Mouse (Mus musculus): ENCODE measurements around the gene Rcn3. TPM values are rescaled to one million over a fixed set of nuclear protein-coding genes. Genes with fewer than 3 reads are reported as not detected.

Gene Rcn3
- polyA plus RNA-seq, 1 experiment from 2014 or later = 67.4 TPM

GRCm38 (mm10) chr7:45133446-45134159, 41.6 kb upstream of the Rcn3 start:
- H3K36me3 ChIP-seq (ENCODE audit: control insufficient read depth, insufficient read depth, low read length) = no peaks in the 10 kb centered on the region
- peaks cover 3% of the 10 kb centered on the region; the same call in 1 of the 2 replicates for H3K9me3 ChIP-seq (replicated peaks; ENCODE audit: control insufficient read depth, low read length)
- peaks cover 3% of the 10 kb centered on the region; the same call in 1 of the 2 replicates for H3K4me1 ChIP-seq (ENCODE audit: control insufficient read depth, insufficient read depth, low read length)
- no peak overlapping the region for H3K4me2 ChIP-seq (ENCODE audit: low read length)
- H3K27ac ChIP-seq (ENCODE audit: low read depth, low read length) = no peak overlapping the region
- no peak overlapping the region for H3K4me3 ChIP-seq (ENCODE audit: low read depth, low read length)
- no peak for ATAC-seq
- H3K9ac ChIP-seq (ENCODE audit: low read length) = no peak overlapping the region
- H3K27me3 ChIP-seq (replicated peaks; ENCODE audit: control insufficient read depth, insufficient read depth, low read length) = no peaks in the 10 kb centered on the region
- DNase-seq (ENCODE audit: low spot score) = no peak
- WGBS = 75% methylated on average over 8 of the region's 8 CpGs

- peaks cover 3% of the 10 kb centered on the region; the same call in 1 of the 2 replicates for H3K9me3 ChIP-seq (replicated peaks; ENCODE audit: control insufficient read depth, low read length)
- no peak for ATAC-seq
- peaks cover 7% of the 10 kb centered on the region for H3K36me3 ChIP-seq (ENCODE audit: control insufficient read depth, insufficient read depth, low read length)
- no peak overlapping the region for H3K9ac ChIP-seq (ENCODE audit: low read length)
- H3K4me2 ChIP-seq (ENCODE audit: low read length) = no peak overlapping the region
- 76% methylated on average over 11 of the region's 11 CpGs for WGBS
- H3K27ac ChIP-seq (ENCODE audit: low read depth, low read length) = no peak overlapping the region
- peaks cover 8% of the 10 kb centered on the region; the same call in 1 of the 2 replicates for H3K4me1 ChIP-seq (ENCODE audit: control insufficient read depth, insufficient read depth, low read length)
- H3K4me3 ChIP-seq (ENCODE audit: low read depth, low read length) = no peak overlapping the region
- no peaks in the 10 kb centered on the region for H3K27me3 ChIP-seq (replicated peaks; ENCODE audit: control insufficient read depth, insufficient read depth, low read length)
- DNase-seq (ENCODE audit: low spot score) = no peak
These were observed 39.8 kb upstream of the Rcn3 start for GRCm38 (mm10) chr7:45131850-45132249.

- no peak for DNase-seq (ENCODE audit: low spot score)
- no peak for ATAC-seq
- 65% methylated on average over 15 of the region's 15 CpGs for WGBS
- peaks cover 7% of the 10 kb centered on the region; the same call in 1 of the 2 replicates for H3K4me1 ChIP-seq (ENCODE audit: control insufficient read depth, insufficient read depth, low read length)
- H3K9me3 ChIP-seq (replicated peaks; ENCODE audit: control insufficient read depth, low read length) = peaks cover 3% of the 10 kb centered on the region; the same call in 1 of the 2 replicates
- H3K27me3 ChIP-seq (replicated peaks; ENCODE audit: control insufficient read depth, insufficient read depth, low read length) = no peaks in the 10 kb centered on the region
- peak overlapping the region; percentile 97 for H3K4me3 ChIP-seq (ENCODE audit: low read depth, low read length)
- H3K27ac ChIP-seq (ENCODE audit: low read depth, low read length) = no peak overlapping the region; the same call in 1 of the 2 replicates
- H3K9ac ChIP-seq (ENCODE audit: low read length) = peak overlapping the region; percentile 81; the same call in 1 of the 2 replicates
- peak overlapping the region; percentile 75 for H3K4me2 ChIP-seq (ENCODE audit: low read length)
- peaks cover 26% of the 10 kb centered on the region for H3K36me3 ChIP-seq (ENCODE audit: control insufficient read depth, insufficient read depth, low read length)
These were observed 37.9 kb upstream of the Rcn3 start for GRCm38 (mm10) chr7:45129776-45130512.

- no peak for ATAC-seq
- under 1% methylated on average over 17 of the region's 17 CpGs for WGBS
- Histone ChIP-seq H3K9ac (ENCODE audit: low read length) (peak overlapping the region; percentile 81), H3K4me1 (ENCODE audit: control insufficient read depth, insufficient read depth, low read length) (peaks cover 7% of the 10 kb centered on the region; the same call in 1 of the 2 replicates), H3K27ac (ENCODE audit: low read depth, low read length) (peak overlapping the region; percentile 94), H3K9me3 (replicated peaks; ENCODE audit: control insufficient read depth, low read length) (peaks cover 3% of the 10 kb centered on the region; the same call in 1 of the 2 replicates), H3K4me2 (ENCODE audit: low read length) (peak overlapping the region; percentile 75), H3K27me3 (replicated peaks; ENCODE audit: control insufficient read depth, insufficient read depth, low read length) (no peaks in the 10 kb centered on the region), H3K36me3 (ENCODE audit: control insufficient read depth, insufficient read depth, low read length) (peaks cover 29% of the 10 kb centered on the region), H3K4me3 (ENCODE audit: low read depth, low read length) (peak overlapping the region; percentile 97)
- DNase-seq (ENCODE audit: low spot score) = no peak
These were observed 37.3 kb upstream of the Rcn3 start for GRCm38 (mm10) chr7:45129318-45129717.

- Histone ChIP-seq H3K4me3 (ENCODE audit: low read depth, low read length) (peak within 1 kb of the TSS; percentile 97), H3K36me3 (ENCODE audit: control insufficient read depth, insufficient read depth, low read length) (peaks cover 29% of the 10 kb centered on the region), H3K27me3 (replicated peaks; ENCODE audit: control insufficient read depth, insufficient read depth, low read length) (no peaks in the 10 kb centered on the region), H3K4me1 (ENCODE audit: control insufficient read depth, insufficient read depth, low read length) (peaks cover 7% of the 10 kb centered on the region; the same call in 1 of the 2 replicates), H3K27ac (ENCODE audit: low read depth, low read length) (peak within 1 kb of the TSS; percentile 94), H3K9me3 (replicated peaks; ENCODE audit: control insufficient read depth, low read length) (peaks cover 3% of the 10 kb centered on the region; the same call in 1 of the 2 replicates), H3K4me2 (ENCODE audit: low read length) (peak within 1 kb of the TSS; percentile 94), H3K9ac (ENCODE audit: low read length) (peak within 1 kb of the TSS; percentile 100)
- DNase-seq (ENCODE audit: low spot score) (peak; percentile 100), ATAC-seq (peak; percentile 93)
- under 1% methylated on average over 48 of the region's 48 CpGs for WGBS
These were observed 36.7 kb upstream of the Rcn3 start, which contains the start of gene Rpl13a for GRCm38 (mm10) chr7:45128624-45129246. Rpl13a (minus strand) TSS chr7:45128761.

GRCm38 (mm10) chr7:45127700-45128224, 35.7 kb upstream of the Rcn3 start:
- Histone ChIP-seq H3K4me2 (ENCODE audit: low read length) (peak overlapping the region; percentile 94), H3K9me3 (replicated peaks; ENCODE audit: control insufficient read depth, low read length) (no peaks in the 10 kb centered on the region), H3K9ac (ENCODE audit: low read length) (peak overlapping the region; percentile 100), H3K4me1 (ENCODE audit: control insufficient read depth, insufficient read depth, low read length) (peaks cover 14% of the 10 kb centered on the region; the same call in 1 of the 2 replicates), H3K27me3 (replicated peaks; ENCODE audit: control insufficient read depth, insufficient read depth, low read length) (no peaks in the 10 kb centered on the region), H3K27ac (ENCODE audit: low read depth, low read length) (peak overlapping the region; percentile 94), H3K36me3 (ENCODE audit: control insufficient read depth, insufficient read depth, low read length) (peaks cover 34% of the 10 kb centered on the region), H3K4me3 (ENCODE audit: low read depth, low read length) (peak overlapping the region; percentile 97)
- 2% methylated on average over 6 of the region's 6 CpGs for WGBS
- ATAC-seq (no peak), DNase-seq (ENCODE audit: low spot score) (no peak)

GRCm38 (mm10) chr7:45126844-45127699, 35.1 kb upstream of the Rcn3 start:
- Histone ChIP-seq H3K27me3 (replicated peaks; ENCODE audit: control insufficient read depth, insufficient read depth, low read length) (no peaks in the 10 kb centered on the region), H3K9ac (ENCODE audit: low read length) (peak overlapping the region; percentile 100), H3K27ac (ENCODE audit: low read depth, low read length) (peak overlapping the region; percentile 94; the same call in 1 of the 2 replicates), H3K4me3 (ENCODE audit: low read depth, low read length) (peak overlapping the region; percentile 97), H3K36me3 (ENCODE audit: control insufficient read depth, insufficient read depth, low read length) (peaks cover 41% of the 10 kb centered on the region), H3K4me1 (ENCODE audit: control insufficient read depth, insufficient read depth, low read length) (peaks cover 14% of the 10 kb centered on the region; the same call in 1 of the 2 replicates), H3K4me2 (ENCODE audit: low read length) (peak overlapping the region; percentile 94), H3K9me3 (replicated peaks; ENCODE audit: control insufficient read depth, low read length) (no peaks in the 10 kb centered on the region)
- DNase-seq (ENCODE audit: low spot score) = no peak
- ATAC-seq = no peak
- 45% methylated on average over 21 of the region's 21 CpGs for WGBS

Data from forebrain, embryonic 14.5 days (tissue).